Mouse (Mus musculus): ENCODE measurements around the gene Ext2. TPM values are rescaled to one million over a fixed set of nuclear protein-coding genes. Genes with fewer than 3 reads are reported as not detected.
A peak's percentile ranks its signal among the peaks of the same experiment; 100 is the strongest.

Gene Ext2
- total RNA-seq, 2 experiments from 2014 or later, result 40.4 to 44.1 TPM

DNA sequence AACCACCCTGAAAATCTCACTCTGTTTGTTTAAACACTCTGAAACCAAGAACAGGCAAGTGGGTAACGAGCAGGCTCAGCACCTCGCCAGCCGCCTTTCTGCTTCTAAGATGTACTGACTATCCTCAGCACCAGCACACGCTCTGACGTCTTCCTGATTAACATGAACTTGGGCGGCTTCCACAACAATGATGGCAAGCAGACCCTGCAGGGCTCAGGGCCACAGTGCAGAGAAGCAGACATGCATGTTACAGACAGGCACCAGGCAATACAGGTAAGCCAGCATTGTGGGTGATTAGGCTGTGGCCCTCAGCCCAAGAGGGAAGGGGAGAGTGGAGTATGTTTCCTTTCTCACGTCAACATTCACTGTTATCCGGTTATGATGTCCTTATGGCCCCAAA lies 14.9 kb downstream of the Ext2 start:
- intact Hi-C loops (cut with DNase I), result no loop called here

DNA sequence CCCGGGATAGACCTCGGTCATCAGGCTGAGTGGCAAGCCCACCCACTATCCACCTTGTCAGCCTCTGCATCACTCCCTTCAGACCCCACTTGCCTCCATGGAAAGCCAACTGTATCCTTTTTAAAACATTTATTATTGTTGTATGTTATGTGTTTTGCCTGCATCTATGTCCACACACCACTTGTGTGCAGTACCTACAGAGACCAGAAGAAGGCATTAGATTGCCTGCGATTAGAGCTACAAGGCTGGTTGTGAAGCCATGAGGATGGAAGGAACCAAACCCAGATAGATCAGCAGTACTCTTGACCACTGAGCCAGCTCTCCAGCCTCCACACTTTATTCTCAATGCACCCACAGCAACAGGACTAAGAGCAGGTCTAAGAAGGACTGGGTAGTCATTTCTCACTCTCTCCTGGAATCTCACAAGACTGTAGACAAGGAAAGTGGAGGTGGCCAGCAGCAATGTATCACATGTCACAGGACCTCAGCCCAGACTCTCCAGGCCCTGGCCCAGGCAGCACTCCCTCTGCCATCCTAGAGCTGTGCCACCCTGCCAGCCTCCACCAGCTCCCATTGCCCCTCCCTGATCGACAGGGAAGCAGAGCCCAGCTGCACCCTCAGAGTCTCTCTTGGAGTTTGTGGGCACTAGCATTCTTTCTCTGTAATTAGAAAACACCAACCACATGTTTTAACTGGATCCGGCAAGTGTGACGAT lies 15.7 kb downstream of the Ext2 start:
- DNase-seq, result no peak
- intact Hi-C loops (cut with DNase I), result no loop called here

More for the DNA sequence above, 14.9 kb downstream of the Ext2 start:
- DNase-seq, result no peak

DNA sequence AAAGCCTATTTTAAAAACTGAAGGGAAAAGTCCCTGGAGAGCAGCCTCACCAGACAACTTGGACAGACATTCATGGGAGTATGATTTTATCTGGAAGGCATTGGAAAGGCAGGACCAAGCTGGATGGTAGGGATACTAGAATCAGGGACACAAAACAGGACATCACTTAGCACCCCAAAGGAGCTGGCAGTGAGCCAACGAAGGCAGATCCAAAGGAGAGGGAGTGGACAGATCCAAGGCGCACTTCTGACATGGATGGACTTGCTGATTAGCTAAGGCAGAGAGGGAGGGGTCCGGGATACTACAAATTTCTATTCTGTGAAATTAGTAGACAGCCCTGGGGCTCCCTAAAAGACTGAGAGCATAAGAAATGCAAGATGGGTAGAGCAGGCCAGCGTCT lies 16.8 kb downstream of the Ext2 start:
- intact Hi-C loops (cut with DNase I), result no loop called here

DNA sequence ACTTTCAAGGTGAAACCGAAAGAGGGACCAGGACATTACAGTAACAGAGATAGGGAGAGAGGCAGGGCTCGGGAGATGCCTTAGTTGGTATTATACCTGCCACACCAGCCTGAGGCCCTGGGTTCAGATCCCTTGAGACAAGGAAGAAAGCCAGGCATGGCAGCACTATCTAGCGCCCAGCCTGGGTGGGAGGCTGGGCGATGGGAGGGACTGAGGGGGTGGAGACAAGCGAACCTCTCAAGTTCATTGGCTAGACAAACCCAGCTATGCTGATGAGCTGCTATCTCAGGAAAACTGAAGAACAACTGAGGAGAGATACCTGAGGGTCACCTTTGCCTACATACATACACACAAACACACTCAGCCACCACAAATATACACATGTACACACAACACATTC lies 17.3 kb downstream of the Ext2 start:
- DNase-seq, result no peak
- intact Hi-C loops (cut with DNase I), result no loop called here

More for the DNA sequence above, 16.8 kb downstream of the Ext2 start:
- no peak for DNase-seq

DNA sequence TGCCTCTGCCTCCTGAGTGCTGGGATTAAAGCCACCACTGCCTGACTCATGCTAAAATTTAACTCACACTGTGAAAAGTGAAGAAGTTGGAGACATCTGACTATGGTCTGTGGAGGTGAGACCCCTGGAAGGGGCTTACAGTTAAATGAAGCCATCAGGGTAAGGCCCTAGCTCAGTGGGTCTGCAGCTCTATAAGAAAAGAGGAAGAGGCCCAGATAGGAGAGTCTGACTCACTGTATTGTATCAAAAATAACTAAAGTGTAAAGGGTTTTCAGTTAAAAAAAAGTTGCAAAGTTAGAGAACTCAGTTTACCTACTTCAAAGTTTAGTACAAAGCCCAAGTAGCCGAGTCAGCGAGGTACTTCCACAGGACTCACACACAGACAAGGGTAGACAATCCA lies 19.4 kb downstream of the Ext2 start:
- intact Hi-C loops (cut with DNase I), result no loop called here
- DNase-seq, result no peak

DNA sequence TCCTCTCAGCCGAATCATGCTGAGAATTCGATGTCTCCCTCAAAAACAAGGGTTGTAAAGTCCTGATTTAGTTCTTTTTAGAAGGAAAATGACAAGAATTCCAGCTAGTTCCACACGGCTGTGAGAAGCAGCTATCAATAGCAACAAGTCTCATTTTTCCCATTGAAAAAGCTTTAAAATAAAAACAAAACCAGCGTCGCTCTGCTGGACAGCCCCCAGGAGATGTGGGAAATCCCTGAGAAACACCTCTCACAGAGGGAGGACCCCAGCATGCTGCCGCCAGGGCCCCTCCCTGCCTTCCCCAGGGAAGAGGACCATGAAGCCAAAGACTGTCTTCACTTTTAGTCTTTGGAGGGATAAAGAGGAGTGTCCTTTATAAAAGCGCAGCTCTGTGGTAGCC lies 21.3 kb downstream of the Ext2 start:
- intact Hi-C loops (cut with DNase I), result no loop called here
- no peak for DNase-seq

DNA sequence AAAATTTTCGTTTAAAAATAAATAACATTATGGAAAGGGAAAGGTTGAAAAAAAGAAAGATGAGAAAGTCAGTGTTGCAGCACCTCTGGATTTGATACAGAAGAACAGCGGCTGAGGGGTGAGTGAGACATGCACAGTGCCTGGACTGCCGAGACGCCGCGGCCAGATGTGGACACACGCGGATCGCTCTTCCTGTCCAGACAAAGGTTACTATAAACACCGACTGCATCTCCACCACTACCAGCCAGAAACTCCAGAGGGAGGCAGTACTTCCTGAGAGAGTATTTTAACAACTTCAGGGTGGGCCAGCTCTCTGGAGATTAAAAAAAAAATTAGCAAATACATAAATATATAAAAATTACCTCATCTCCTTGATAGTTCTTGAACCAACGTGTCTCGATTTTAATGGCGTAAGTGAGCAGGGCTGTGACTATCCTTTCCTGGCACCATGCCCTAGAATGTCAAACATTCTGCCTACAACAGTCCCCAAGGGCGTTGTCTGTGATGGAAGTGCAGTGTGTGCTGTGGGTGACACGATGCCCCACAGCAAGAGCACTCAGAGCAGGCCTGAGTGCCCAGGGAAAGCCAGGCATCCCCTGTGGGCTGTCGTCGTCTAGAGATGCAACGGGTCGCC lies 25.1 kb downstream of the Ext2 start:
- DNase-seq, result no peak
- intact Hi-C loops (cut with DNase I), result no loop called here

DNA sequence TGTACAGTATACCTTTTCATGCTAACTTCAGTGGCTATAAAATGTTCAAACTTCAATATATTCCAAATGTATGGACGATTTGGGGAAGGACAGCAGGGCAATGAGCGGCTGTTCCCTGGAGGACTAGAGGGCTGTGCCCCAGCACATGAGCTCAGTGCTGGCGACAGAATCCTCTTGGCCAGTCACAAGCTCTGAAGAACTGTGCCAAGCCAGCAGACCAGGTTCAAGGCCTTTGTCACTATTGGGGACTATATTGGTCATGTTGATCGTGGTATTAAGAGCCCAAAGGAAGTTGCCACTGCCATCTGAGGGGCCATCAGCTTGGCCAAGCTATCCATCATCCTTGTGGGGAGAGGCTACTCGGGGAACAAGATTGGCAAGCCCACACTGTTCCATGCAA lies 28.0 kb downstream of the Ext2 start:
- intact Hi-C loops (cut with DNase I), result no loop called here
- DNase-seq, result no peak

DNA sequence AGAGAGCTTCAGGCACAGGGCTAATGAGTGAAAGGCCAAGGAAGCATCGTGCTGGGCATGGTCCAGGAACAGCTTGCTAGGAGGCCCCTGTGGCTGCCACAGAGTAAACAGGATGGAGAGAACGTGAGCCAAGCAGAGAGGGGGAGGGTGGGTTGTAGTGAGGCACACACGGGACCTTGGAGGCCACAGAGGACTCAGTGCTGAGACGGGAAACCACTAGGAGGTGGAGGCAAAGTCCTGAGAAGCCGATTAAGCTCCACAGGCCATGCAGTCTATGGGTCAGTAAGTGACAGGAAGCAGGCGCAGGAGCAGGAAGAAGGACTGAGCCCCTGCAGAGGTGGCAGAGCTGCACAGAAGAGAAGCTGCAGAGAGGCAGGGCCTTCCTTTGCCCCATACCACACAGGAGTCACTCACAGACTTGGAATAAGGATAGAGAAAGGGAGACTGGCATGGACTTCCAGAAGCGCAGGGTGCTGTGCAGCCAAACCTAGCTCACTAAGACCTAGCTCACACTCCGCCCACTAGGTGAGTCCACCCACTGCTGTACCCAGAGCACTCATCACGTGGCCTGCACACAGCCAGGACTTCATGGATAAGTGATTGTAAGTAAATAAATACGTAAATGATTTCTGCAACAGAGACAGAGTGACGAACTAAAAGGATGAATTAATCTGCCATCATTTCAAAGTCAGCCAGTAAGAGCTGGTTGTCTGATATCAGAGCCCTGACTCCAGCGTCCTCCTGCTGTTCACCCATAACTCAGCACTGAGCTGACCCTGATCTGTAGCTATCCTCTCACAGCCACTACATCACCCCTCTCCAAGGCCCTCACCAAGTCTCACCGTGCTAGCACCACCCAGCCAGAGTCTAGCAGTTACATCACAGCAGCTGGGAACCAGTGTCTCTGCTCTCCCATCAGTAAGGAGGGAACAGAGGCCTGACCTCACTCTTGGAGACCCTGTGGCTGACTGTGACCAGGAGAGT lies 30.6 kb downstream of the Ext2 start:
- intact Hi-C loops (cut with DNase I), result no loop called here
- DNase-seq, result peak; percentile 45 to 57

DNA sequence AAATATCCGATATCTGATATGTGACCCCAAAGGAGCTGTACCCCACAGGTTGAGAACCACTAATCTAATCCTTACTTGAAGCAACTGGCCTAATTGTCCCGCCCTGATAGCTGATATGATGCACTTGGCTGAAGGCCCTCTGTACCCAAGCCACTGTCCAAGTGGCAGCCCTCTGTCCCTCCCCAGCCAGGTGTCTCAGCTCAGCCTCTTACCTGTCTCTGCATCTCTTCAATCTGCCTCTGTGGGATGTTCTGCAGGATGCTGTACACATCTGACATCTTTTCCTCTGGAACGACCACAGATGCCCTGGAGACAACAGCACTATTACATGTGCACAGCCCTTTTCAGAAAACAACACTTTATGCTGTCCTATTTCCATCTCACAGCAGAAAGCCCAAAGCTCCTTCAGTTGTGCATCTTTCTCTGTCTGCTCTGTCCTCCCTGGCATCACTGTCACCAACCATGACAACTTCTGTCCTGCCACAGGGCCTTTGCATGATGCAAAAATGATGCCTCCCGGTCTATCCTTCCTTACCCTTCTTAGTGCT lies 31.5 kb downstream of the Ext2 start:
- intact Hi-C loops (cut with DNase I), result no loop called here
- no peak for DNase-seq

DNA sequence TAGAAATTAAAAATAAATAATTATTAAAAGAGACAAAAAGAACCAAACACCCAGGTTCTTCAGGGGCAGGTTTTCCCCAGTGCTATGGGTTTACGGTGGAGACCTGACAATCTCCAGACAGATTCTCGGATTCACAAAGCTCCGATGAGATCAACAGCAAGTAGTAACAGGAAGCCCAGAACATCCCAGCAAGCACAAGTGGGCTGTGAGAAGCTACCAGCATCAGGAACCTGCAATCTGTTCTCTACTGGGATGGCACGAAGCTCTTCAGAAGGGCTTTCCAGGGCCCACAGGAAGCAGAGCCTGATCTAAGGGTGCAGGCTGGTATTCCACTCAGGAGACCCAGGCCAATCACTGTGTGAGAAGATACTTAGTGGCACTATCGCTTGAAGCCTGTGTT lies 33.8 kb downstream of the Ext2 start:
- DNase-seq, result no peak
- intact Hi-C loops (cut with DNase I), result loop anchor here (5.0 kb wide), 1 partner anchor 366 kb away; no protein-coding TSS in a partner anchor

DNA sequence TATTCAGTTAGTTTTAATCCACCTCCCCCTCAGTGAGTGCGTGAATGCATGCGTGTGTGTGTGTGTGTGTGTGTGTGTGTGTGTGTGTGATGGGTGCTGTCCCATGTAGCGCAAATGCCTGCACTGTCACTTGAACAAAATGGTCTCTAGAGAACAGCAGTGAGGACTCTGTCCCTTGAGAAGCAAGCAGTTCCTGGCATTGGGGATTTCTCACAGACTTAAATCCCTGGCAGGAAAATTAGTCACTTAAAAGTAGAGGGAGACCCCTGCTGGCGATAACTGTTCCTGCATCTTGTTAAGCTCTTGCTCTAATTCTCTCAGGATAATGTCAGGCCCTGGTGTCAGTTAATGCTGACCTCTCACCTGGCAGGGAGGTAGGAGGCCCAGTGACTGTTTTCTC lies 36.2 kb downstream of the Ext2 start:
- peak; percentile 73 to 81 for DNase-seq

DNA sequence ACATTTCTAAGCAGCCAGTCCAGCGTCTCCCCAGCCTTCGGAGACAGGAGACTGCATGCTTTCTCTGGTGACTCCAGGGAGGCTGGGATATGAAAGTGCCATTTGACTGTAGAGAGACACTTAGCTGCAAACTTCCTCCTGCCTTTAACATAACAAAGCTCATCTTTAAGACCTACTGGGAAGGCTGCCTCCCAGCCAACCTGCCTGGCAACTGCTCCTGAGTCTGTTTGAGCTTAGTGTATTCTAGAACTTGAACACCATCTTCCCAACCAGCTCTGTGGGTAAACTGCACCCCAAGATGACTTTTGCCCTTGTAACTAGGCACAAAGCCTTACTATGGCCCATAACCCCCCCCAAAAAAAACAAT lies 37.0 kb downstream of the Ext2 start:
- DNase-seq, result no peak
- intact Hi-C loops (cut with DNase I), result loop anchor here (5.0 kb wide), 1 partner anchor 363 kb away; no protein-coding TSS in a partner anchor

More for the DNA sequence above, 36.2 kb downstream of the Ext2 start:
- intact Hi-C loops (cut with DNase I), result loop anchor here (1.0 to 5.0 kb wide), 3 partner anchors 127 to 364 kb away; no protein-coding TSS in a partner anchor

DNA sequence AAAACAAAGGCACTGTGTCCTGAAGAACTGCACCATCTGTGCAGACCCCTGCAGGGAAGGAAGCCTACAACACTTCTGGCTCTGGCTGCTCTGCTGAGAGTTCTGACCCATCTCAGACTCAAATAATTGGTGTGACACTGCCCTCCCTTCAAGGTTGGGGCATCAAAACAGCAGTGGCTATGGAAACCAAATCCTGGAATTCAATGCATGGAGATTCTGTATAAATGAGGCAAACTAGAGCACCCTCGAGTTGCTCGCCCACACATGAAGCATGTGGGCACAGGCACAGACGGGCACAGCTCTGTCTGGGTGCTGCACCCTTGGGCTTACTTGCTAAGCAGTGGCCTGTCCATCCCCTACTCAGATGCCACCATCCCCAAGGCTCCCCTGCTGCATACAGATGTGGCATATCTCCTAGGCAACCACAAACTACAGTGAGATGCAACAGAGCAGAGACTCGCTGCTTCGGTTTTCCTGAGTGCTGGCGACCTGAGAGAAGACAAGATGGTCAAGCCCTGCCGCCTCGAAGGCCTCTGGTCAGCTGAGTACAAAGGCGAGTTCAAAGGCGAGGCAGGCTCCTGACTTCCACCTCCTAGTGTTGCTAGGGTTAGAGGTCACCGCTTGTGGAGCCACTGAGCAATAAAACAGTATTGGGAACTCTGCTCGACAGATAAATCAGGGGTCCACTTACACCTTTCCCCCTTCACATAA lies 37.5 kb downstream of the Ext2 start:
- no peak for DNase-seq
- intact Hi-C loops (cut with DNase I), result loop anchor here (5.0 kb wide), 2 partner anchors 83 to 363 kb away; no protein-coding TSS in a partner anchor

DNA sequence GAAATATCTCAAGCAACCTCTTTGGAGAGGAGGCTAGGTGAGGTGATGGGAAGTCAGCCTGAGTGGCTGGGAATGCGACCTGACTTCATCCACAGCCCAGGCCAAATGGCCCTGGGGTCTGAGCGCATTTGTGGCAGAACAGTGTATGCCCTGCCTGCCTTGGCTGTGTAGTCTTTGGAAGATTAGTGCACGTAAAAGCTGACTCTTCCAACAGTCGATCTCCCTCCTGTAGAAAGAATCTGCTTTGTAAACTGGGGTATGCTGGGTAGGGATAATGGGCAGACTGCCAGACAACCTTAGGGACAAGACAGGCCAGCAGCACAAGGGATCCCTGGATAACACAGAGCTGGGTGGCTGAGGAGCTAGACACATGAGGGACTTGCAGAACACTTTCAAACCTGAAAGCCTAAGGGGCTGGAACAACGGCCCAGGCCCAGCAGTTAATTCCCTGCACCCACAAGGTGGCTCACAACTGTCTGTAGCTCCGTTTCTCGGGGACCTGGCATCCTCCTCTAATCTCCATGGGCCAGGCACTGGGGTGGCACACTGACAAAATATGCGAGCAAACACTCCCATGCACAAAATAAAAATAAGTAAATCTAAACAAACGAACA lies 38.3 kb downstream of the Ext2 start:
- intact Hi-C loops (cut with DNase I), result loop anchor here (5.0 kb wide), 1 partner anchor 82 kb away; no protein-coding TSS in a partner anchor
- DNase-seq, result no peak

DNA sequence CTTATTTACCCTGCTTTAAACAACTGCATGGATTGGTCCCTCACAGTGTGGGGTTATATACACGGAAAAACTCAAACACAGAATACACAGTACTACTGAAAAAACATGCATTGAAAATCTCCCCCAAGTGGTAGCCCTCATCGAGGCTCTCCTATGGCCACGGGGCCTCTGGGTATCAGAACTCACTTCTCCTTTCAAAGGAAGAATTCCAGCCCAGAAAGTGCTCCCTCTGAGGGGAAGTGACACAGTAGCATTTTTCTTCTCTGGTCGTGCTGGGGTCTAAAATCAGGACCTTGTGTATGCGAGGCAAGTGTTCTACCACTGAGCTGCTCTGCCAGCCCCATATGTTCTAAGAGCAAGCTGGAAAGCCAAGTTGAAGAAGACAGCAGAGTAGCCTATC lies 39.7 kb downstream of the Ext2 start:
- no peak for DNase-seq
- intact Hi-C loops (cut with DNase I), result loop anchor here (5.0 kb wide), 1 partner anchor 80 kb away; no protein-coding TSS in a partner anchor

DNA sequence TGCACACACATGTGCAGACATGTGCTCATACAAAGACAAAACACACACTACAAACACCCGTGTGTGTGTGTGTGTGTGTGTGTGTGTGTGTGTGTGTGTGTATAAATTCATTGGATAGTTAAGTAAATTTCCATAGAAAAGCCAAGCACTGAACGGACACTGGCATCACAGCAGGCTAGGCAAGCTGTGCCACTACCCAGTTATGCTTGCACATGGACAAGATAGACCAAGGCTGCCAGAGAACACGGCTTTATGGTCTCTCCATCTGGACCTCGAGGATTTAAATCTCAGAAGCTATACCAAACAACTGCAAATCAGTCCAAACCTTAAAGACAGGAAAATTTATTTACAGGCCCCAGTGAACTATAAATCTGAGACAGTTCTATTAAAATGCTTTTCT lies 40.2 kb downstream of the Ext2 start:
- intact Hi-C loops (cut with DNase I), result loop anchor here (5.0 kb wide), 1 partner anchor 80 kb away; no protein-coding TSS in a partner anchor
- no peak for DNase-seq

DNA sequence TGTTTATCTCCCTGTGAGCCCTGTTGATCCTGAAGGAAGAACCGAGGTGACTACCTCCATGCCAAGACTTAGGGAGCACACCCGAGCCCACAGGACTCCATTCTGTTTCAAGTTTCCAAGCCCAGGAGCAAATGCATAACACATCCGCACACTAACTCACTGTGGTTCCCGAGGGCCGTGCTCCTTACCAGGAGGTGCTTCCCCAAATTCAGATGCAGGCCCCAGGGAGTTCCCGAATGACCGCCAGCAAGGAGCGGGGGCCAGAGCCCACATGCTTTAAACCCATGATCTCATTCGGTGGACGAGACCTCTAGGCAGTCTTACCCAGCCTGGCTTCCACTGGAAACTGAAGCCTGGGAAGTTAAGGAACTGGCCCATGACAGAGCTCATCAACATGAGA lies 41.8 kb downstream of the Ext2 start:
- no peak for DNase-seq
- intact Hi-C loops (cut with DNase I), result loop anchor here (5.0 kb wide), 1 partner anchor 78 kb away; no protein-coding TSS in a partner anchor

DNA sequence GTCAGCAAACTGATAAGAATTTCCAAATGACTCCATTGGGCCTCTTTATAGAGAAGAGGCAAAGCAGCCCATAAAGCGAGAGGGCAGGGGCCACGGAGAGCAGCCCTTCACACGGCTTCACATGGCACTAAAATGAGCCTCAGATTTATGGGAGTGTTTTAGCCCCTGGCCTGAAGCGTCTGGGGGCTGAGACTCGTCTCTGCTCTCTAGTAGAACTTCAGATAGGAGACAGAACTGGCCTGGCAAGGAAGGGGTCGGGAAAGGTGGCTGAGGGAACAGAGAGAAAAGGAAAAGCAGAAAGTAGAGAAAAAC lies 42.5 kb downstream of the Ext2 start:
- no peak for DNase-seq
- intact Hi-C loops (cut with DNase I), result loop anchor here (5.0 to 10.0 kb wide), 2 partner anchors 78 to 565 kb away; no protein-coding TSS in a partner anchor

All from heart, postnatal 36 days (tissue).